Mouse (Mus musculus) T-helper 1 cell (primary cell): ENCODE measurements at regions not wholly inside any gene's neighbourhood (a gene's known extent, or its start where the extent isn't known, plus 50 kb on each side); places are given as distances from the start of the nearest gene placed in this dataset.

Experiments used
- in situ Hi-C: fragments of 300-600 bp; cut with MboI, MseI; formaldehyde crosslinking; loops from one replicate; pipeline ENCODE4 v1.15.1; 2025; ENCODE audit warnings: high pct_unique_total_duplicates

GRCm38 (mm10) chr10:66853258-66853657 lies 242.7 kb upstream of the Jmjd1c start:
- in situ Hi-C loops = no loop called here

- in situ Hi-C loops = no loop called here
Observed at GRCm38 (mm10) chr10:66854895-66855294, 241.0 kb upstream of the Jmjd1c start.

- in situ Hi-C loops = no loop called here
Observed at GRCm38 (mm10) chr10:66857330-66857729, 238.6 kb upstream of the Jmjd1c start.

- in situ Hi-C loops = no loop called here
Observed at GRCm38 (mm10) chr10:66861421-66861820, 234.5 kb upstream of the Jmjd1c start.

GRCm38 (mm10) chr10:66864161-66864862 lies 231.6 kb upstream of the Jmjd1c start:
- in situ Hi-C loops = no loop called here

GRCm38 (mm10) chr10:66865010-66865582 lies 230.8 kb upstream of the Jmjd1c start:
- in situ Hi-C loops = no loop called here

- in situ Hi-C loops = no loop called here
Observed at GRCm38 (mm10) chr10:66871133-66871664, 224.7 kb upstream of the Jmjd1c start.

- in situ Hi-C loops = no loop called here
Observed at GRCm38 (mm10) chr10:66871673-66872072, 224.3 kb upstream of the Jmjd1c start.

GRCm38 (mm10) chr10:66873468-66873867 lies 222.5 kb upstream of the Jmjd1c start:
- in situ Hi-C loops = no loop called here

- in situ Hi-C loops = no loop called here
Observed at GRCm38 (mm10) chr10:66879071-66879470, 216.9 kb upstream of the Jmjd1c start.

GRCm38 (mm10) chr10:66882825-66883224 lies 213.1 kb upstream of the Jmjd1c start:
- in situ Hi-C loops = no loop called here

- in situ Hi-C loops = no loop called here
Observed at GRCm38 (mm10) chr10:66885575-66885974, 210.3 kb upstream of the Jmjd1c start.

- in situ Hi-C loops = no loop called here
Observed at GRCm38 (mm10) chr10:66889786-66890555, 206.0 kb upstream of the Jmjd1c start.

- in situ Hi-C loops = no loop called here
Observed at GRCm38 (mm10) chr10:66891811-66892210, 204.1 kb upstream of the Jmjd1c start.

GRCm38 (mm10) chr10:66893836-66894235 lies 202.1 kb upstream of the Jmjd1c start:
- in situ Hi-C loops = no loop called here

- in situ Hi-C loops = no loop called here
Observed at GRCm38 (mm10) chr10:66896698-66897622, 199.0 kb upstream of the Jmjd1c start.

GRCm38 (mm10) chr10:66899724-66900123 lies 196.2 kb upstream of the Jmjd1c start:
- in situ Hi-C loops = no loop called here

- in situ Hi-C loops = no loop called here
Observed at GRCm38 (mm10) chr10:66900781-66901180, 195.1 kb upstream of the Jmjd1c start.

GRCm38 (mm10) chr10:66901873-66902272 lies 194.1 kb upstream of the Jmjd1c start:
- in situ Hi-C loops = no loop called here

- in situ Hi-C loops = no loop called here
Observed at GRCm38 (mm10) chr10:66904552-66905367, 191.2 kb upstream of the Jmjd1c start.
